Mouse (Mus musculus): ENCODE measurements around the gene Rap1gds1.

Rap1gds1 gene

DNA sequence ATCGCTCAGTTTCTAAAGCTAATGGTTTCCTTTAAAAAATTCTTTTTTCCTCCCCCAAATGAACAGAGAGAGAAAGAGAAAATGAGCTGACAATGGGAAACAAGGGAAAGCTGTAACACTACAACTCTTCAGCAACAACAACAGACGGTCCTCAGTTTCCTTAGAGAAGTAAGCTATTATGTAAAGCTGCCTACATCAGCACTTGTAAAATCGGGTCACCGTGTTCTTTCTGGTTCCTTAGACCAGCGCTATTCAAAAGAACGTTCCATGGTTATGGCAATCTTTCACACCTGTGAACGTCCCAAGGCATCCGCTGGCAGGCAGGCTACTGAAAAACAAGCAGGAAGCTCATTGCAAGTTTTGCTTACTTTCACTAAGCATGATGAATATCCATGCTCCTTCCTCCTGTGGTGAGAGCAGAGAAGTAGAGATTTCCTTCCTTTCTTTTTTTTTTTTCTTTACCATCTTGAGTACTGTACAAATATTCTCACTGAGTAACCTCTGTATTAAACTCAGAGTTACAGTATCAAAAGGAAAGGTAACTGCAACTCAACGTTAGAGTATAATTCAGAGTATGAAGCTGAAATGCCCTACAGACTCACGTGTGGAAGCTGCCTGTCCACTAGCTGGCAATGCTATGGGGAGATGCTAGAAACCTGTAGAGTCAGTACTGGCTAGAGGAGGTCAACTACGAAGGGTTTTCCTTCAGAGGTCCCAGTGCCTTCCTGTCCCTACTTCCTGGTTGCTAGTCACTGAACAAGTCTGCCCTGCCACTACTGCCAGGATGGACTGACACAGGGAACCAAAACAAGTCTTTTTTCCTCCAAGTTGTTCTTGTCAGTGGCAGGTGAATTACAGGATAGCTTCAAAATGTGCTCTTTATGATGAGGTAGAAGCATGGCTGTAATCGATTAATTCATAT, 26.0 kb downstream of the Rap1gds1 start:
- no peak for DNase-seq

DNA sequence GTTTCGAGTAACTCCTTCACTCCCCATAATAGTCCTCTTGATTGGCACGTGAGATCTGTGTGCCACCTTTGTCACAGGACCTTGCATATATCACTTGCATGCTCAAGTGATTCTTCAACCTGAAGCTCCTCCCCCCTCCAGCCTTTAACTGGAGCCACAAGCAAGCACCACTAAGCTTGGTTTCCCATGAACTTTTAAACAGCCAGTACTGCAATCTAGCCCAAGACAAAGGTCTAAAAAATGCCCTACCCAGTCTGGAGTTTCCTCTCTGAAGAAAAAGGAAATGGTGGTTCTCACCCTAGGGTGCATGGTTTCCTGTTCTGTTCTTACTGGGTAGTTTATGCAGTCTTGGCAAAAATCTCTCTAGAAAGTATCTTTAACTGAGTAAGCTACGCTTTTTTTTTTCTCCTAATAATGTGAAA, 32.6 kb downstream of the Rap1gds1 start:
- no peak for DNase-seq

DNA sequence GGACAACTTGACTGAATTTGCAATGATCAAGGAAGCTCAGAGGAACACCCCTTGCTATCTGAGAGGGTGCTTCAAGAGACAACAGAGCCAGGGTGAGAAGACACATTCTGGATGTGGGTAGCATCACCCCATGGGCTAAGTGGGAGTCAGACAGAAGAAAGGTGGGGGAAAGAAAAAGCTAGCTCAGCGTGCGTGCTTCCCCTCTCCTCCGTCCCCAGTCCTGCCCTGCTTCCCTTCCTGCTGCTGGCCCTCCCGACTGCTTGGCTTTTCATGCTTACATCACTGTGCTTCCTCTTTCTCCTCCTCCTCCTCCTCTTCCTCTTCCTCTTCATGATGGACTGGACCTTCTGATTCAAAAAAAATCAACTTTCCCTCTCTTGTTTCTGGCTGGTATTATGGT, 33.1 kb downstream of the Rap1gds1 start:
- no peak for DNase-seq

DNA sequence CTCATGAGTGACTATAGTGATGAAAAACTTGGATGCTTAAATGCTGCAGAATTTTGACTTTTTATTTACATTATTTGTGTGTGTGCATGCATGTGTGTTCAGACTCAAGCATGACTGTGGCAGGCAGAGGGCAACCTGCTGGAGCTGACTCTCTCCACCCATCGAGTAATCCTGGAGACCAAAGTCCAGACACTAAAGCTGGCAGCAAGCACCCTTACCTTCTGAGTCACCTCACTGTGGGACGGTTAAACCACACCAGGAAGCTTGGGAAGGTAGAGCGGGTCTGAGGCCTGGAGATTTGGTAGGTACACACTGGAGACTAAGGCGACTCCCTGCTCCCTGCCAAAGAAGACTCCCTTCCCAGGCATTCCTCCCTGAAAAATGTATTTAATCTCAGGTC, 38.0 kb downstream of the Rap1gds1 start:
- no peak for DNase-seq

DNA sequence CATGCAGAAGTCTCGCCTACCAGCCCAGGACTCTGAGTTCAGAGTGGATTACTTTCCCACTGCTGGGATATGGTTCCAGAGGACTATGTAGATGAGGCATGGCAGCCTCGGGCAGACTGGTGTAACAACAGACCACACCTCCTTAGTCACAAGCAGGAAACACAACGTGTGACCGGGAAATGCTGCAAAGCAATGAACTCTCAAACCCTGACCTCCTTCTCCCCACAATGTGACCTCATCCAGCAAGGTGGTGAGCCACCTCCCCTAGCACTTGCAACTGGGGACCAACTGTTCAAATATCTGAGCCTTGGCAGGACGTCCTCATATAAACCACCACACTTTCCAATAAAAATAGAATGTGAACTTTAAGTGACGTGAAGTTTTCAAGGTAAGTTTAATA, 41.8 kb downstream of the Rap1gds1 start:
- DNase-seq: no peak

DNA sequence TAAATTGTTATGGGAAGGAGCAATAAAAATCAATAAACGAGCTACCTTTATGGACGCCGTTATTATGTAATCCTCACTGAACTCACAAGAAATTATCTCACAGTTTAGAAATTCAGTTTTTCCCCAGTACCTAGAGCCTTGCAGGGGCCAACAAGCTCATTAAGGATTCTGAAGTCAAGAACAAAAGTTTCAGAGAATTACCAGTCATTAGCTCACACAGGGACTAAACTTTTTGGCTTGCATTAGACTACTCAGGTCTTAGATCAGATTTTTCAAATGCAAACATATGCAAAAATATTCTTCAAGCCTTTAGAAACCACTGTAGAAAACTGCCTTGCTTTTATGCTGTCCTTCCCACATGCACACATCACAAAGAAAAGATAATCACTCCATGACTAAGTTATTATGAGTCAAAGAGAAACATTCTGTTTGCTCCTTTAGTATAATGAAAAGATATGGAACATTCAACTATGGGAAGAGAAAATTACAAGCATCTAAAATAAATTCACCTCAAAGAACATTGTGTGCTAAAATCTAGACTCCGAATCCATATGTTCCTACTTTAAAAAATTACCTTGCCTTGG, 44.3 kb downstream of the Rap1gds1 start:
- DNase-seq: no peak

DNA sequence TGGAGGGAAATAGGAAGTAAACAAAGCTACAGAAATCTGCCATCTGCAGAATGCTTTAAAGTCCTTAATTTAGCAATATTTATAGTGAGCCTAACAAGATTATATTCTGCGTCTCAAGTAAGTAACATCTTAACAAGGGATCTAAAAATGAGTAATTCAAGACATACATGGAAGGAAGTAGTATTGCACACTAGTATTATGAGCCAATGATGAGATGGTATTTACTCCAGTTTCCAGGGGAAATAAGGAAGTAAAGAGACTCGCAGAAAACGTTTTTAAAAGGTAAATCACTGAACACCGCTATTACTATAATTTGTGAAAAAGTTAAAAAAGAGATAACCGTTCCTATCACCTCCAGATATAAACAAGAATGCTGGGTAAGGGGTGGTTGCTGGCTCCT, 49.9 kb downstream of the Rap1gds1 start:
- DNase-seq: no peak

DNA sequence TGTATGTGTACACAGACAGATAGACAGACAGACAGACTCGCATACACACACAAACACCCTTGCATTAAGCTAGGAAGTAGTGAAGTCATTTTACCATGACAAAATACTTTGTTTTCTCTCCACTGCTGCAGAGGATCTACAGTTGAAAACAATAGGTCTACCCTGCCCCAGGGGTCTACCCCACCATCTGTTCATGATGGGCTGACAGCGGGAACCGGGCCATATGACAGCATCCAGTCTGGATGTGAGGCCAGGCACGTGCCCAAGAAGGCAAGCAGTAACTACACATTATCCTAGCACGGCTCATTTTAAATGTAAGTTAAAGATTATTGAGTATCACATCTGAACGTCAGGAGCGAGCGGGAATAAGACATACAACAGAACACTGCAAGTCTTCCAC, 51.4 kb downstream of the Rap1gds1 start:
- DNase-seq: no peak

DNA sequence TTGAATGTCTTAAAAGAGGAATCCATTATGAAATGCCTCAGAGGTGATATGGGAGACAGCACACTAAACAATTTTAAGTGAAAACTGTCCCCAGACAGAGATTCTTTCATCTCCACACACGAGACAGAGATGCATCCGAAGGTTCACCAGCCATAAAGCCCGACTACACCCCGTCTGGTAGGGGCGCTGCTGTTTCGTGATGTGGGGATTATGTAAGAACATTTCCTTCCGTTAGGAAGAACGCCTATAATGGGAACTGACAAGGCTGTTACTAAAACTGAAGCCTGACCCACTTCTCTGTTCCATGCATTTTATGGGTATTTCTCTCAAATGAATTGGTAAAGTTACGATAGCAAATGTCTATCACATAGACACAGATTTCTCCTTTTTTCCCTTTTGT, 62.6 kb downstream of the Rap1gds1 start:
- no peak for DNase-seq

DNA sequence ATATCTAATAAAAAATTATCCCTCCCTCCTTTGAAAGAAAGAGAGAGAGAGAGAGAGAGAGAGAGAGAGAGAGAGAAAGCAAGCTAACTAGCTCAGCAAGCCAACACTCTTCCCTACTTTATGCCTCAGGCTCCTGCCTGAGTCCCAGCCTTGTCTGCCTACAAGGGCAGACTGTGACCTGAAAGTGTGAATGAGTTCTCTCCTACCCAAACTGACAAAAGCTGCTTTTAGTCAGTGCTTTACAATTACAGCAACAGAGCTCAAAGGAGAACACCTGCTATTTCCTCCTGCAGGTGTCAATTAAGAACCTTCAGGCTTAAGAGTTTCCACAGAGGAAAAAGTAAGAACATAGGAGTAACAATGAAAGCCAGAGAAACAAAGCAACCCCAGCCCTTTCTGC, 69.3 kb downstream of the Rap1gds1 start:
- no peak for DNase-seq

DNA sequence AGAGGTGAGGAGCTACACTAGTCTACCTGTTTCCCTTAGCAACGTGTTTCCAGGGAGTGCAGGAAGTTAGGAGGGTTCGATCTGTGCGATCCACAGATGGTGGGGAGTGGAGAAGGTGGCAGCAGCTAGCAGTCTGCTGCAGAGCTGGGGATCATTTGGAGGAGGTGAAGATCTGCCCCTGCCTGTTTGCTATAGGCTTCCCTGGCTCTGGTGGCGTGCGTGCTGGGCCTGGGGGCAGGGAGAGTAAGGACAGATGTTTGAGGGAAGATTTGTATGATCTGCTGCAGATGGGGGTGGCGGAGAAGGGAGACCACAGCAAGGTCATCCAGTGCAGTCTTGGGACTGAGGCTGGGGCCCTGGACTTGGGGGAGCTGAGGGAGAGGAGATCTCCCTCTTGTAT, 72.2 kb downstream of the Rap1gds1 start:
- no peak for DNase-seq

DNA sequence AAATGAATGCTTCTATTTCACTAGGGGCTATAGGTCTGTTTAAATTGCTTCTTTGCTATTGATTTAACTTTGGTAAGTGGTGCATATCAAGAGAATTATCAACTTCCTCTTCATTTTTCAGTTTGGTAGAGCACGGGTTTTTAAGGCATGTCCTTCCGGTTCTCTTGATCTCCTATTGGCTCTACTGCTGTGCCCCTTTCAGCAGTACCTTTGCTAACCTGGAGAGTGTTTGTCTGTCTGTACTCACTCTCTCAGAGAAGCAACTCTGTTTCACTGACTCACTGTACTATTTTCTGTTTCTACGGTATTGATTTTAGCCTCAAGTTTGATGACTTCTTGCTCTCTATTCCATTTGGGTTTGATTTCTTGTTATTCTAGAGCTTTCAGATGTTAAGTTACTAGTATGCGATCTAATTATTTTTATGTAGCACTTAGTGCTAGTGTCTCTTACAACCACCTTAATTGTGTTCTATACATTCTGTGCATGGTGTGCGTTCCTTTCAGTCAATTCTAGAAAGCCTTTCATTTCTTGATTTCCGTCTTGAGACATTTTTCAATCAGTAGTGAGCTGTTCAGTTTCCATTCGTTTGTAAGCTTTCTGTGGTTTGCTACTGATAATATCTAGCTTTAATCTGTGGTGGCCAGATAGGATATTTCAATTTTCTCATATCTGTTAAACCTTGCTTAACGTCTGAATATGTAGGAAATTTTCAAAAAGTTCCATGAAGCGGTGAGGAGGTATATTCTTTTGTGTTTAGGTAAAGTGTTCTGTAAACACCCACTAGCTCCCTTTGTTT, 74.7 kb downstream of the Rap1gds1 start:
- DNase-seq: no peak

DNA sequence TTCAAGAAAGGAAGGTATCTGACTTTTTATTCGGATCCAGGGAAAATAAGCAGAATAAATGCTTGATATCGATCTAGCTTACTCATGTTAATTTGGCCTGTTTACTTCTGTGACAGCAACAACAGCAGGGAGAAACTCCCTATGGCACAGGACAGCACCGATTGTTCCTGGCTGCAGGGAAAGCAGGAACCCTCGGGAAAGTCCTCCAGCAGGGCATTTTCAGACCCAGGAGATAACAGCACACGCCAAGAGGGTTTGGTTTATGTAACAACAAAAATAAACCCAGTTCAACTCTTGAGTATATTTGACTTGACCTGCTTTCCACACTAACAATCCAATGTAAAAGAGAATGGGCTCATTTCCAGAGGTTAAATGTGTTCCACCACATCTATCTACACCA, 81.5 kb downstream of the Rap1gds1 start:
- DNase-seq: no peak

DNA sequence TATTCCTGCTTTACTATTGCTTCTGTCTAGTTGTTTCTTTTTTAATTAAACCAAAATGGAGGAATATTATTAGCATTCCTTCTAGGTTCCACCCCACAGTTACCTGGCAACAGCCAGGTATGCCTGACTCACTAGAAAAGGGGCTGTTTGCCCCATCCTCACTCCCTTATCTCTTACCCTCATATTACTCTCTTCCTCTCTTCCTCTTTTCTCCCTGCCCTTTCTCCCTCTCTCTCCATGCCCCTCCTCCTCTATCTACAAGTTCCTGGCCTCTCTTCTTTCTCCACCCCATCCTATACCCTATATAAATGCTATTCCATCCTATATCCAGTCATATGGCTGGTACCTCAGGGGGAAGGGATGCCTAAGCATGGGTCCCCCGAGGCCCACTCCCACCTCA, 83.6 kb downstream of the Rap1gds1 start:
- DNase-seq: no peak

DNA sequence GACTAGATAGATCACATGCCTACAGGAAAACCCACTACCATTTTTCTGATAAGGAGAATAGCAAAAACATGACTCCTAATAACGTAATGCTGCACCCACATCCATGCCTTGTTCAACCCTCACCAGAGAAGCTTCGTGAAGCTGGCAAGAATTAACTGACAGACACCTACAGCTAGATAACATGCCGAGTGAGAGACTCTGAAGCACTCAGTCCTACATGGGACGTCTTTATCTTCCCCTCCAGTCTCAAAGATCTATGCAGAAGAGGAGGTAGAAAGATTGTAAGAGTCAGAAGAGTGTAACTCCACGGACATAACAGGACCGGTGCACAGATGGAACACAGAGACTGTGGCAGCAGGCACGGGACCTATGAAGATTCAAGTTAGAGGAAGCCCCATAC, 85.9 kb downstream of the Rap1gds1 start:
- no peak for DNase-seq

DNA sequence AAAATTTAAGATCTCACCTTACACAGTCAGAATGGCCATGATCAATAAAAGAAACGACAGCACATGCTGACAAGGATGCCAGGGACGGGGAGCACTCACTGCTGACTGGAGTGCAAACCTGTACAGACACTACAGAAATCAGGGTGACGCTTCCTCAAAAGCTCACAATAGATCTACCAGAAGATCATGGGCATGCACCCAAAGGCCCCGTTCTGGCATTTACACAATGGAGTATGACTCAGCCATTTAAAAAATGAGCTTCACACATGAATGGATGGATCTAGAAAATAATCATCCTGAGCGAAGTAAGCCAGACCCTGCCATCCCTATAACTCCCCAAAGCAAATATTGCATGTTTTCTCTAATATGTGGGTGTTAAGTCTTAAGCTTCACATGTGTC, 87.0 kb downstream of the Rap1gds1 start:
- no peak for DNase-seq

DNA sequence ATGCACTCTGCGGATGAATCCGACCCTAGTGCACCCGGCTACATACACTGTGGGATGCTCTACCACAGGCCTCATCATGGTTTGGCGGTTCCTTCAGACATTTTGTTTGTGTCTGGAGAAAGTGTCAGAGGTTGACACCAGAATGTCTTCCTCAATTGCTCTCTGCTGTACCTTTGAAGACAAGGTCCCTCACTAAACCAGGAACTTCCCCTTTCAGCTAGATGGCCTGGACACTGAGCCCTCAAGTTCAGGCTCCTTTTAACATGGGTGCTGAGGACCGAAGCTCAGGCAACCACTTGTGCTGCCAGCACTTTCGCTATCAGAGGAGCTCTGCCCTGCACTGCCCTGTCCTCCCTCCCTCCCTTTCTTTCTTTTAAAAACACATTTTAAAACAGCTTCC, 92.8 kb downstream of the Rap1gds1 start:
- DNase-seq: no peak

DNA sequence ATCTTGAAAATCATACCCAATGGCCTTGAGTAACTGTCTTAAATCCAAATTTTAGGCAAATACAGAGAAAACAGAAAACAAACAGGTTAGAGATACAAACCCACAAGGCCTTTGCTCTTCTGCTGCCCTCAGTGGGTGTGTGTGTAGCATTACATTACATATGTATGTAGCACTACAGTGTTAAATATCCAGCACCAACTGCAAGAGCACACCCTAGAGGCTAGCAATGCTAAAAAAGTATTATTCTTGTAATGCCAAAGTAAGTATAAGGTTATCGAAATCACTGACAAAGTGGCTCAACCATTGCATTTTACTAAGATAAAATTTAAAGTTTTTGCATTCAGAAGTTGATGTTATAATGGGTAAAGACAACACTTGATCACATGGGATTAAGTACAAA, 97.6 kb downstream of the Rap1gds1 start:
- DNase-seq: no peak

DNA sequence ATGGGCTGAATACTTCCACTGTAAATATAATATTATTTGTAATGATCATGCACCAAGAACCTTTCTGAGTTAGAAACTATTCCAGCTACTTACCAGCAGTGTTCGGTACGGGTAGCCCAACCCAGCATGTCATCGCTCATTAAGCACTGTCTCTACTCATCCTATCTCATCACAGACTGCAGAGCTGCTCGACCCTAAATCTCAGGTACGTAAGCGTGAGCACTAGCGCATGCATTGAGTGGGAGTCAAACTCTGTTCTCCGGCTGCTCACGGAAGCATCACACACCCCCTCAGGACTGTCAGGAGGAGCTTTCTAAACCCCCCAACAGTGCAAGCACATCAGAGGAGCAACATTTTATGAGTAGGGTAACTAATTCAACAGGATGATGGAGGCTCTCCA, 107.4 kb downstream of the Rap1gds1 start:
- no peak for DNase-seq

DNA sequence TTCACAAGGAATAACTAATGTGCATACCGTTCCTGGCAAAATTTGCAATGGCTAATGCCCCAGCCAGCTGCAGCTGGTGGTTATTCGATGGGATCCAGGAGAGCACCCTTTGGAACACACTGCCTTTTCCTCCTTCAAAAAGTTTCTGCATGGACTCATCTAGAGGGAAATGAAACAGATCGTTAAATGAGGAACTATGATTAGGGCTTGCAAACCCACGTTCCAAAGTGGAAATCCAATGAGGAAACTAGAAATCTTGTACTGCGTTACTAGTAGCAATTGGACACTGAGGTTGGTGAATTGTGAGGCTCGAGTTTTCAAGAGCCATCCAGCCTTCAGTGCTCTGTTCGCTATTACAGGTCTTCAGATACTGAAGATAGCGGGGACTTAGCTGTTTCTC, 116.5 kb downstream of the Rap1gds1 start:
- DNase-seq: no peak

DNA sequence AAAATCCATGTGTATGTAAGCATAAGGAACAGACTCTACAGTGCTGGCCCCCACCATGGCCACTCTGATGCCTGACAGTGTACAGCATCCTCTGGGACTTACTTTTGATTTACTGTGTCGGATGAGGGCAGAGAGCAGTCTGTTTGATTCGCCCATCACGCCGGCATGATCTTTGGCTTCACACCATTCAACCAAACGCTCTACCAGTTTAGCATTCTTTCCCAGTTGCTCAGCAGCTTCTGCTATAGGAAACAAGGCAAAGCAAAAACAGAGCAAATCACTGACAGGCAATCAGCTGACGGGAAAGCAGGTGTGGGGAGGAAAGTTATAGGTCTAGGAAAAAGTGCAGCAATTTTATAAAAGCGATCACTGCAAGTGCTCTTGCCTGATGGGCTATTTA, 119.8 kb downstream of the Rap1gds1 start:
- no peak for DNase-seq

DNA sequence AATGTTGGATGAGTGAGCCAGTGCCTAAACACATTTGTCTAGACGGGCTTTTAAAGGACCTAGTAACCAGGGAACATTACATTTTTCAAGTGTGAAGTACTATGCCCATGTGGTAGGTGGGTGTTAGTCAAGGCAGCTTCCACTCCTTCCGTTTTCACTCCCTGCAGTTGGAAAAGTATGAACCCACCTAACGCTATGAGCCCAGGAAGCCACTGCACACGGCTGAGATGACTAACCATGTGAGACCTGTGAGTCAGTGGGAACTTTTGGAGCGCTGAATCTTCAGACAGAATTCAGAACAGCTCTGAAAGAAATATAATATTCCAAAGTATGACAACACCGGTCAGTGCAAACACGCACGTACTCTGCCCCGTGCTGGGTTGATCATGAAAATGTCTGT, 125.9 kb downstream of the Rap1gds1 start:
- DNase-seq: no peak

DNA sequence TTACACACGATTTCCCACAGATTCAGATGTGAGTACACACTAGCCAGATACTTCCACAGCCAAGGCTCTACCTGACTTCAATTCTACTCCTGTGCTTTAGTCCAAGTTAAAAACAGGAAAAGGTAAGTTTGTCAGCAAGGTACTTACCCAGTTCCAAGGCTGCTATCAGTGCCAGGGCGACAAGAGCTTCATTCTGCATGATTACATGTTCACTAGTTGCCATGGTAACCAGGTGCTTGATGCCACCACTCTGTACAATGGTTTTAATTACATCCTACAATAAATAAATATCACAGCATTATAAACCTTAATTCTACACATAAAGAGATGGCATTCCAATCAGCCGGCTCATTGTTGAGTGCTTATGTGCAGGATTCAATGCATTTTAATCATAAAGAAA, 129.5 kb downstream of the Rap1gds1 start:
- no peak for DNase-seq

DNA sequence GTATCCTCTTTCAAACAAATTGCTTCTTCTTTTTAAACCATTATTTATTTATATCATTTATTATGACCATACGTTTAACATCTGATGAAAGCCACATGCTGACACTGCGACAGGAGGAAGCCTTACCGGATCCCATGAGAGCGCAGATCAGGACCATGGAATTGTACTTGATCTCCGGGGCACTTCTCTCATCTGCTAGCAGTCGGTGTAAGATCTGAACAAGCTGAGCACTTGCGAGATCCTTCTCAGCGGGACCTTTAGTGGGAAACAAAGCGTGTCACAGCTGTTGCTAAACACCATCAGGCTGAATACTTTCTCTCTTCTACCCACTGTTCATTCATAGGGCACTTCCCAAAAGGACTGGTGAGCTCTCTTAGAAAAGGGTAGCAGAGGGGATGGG, 133.4 kb downstream of the Rap1gds1 start:
- no peak for DNase-seq
